Mouse (Mus musculus) G1E (cell line): ENCODE results near the gene Phgr1.

Source experiments
- CTCF ChIP-seq: IDR thresholded peaks from 2 replicates; pipeline ENCODE4 v1.5.1; 2012; ENCODE audit warnings: low read depth, low read length, inconsistent platforms, mixed read lengths
- TAL1 ChIP-seq: conservative IDR thresholded peaks from 2 replicates; pipeline ENCODE4 v1.6.1; 2012; ENCODE audit warnings: low read depth, low read length, inconsistent platforms, mixed read lengths

DNA sequence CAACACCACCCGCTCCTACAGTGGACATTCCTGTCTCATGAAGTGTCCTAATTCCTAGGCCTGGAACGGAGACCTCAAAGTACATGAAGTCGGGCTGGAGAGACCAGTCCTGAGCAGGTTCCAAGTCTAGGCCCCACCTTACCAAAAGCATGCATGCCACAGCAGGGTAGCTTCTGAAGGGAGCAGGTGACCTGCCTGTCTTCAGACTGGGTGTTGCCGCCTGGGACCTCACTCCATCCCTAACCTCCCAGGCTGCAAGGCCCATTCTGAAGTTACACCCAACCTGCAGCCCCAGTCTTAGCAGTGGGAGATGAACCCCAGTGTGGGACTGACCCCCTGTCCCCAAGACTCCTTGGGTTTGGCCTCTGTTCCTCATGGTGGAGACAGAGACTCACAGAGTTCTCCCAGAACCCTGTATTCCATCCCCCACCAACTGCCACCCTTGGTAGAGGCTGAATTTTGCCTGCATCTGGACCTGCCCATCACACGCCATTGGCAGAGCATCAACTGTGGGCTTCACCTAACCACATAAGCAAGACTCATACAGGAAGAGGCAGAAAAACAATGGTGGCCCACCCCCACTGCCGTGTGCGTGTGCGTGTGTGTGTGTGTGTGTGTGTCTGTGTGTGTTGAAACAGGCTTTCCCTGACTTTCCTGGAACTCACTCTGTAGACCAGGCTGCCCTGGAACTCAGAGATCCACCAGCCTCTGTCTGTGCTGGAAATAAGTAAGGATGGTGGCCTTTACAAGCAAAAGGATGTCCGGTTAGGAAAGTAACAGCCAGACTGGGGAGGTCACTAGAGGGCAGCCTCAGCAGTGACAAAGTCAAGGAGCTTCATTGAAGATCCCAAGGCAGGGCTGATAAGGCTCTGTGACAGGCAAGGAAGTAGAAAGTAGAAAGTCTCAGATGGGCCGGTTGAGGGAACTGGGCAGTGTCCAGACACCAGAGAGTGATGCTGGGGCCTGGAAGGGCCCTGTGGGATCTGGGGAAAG lies 6.2 kb upstream of the Phgr1 start:
- TF ChIP-seq CTCF (no peak), TAL1 (no peak)
